Mouse (Mus musculus) adrenal gland, adult 8-10 months (tissue): ENCODE measurements around the gene Ensa. TPM values are rescaled to one million over a fixed set of nuclear protein-coding genes. Genes with fewer than 3 reads are reported as not detected.
"Not testable (repeated sequence)": the region's sequence is repeated elsewhere in the genome, so short reads cannot be mapped to it uniquely, and the experiment has no call there.

Experiments used
- DNase-seq: peaks from one replicate; pipeline ENCODE4 v3.0.0; 2022
- total RNA-seq, 4 experiments: library from RNA; stranded (reverse); gene quantifications; 2 replicates each; pipeline ENCODE4 v1.2.4; 2022

Ensa gene
- total RNA-seq, 4 experiments from 2014 or later = 102 to 141 (median 119) TPM

- no peak for DNase-seq
Observed at GRCm38 (mm10) chr3:95663486-95663885, 38.7 kb downstream of the Ensa start.

- no peak for DNase-seq
Observed at GRCm38 (mm10) chr3:95663969-95664608, 39.3 kb downstream of the Ensa start.

DNA sequence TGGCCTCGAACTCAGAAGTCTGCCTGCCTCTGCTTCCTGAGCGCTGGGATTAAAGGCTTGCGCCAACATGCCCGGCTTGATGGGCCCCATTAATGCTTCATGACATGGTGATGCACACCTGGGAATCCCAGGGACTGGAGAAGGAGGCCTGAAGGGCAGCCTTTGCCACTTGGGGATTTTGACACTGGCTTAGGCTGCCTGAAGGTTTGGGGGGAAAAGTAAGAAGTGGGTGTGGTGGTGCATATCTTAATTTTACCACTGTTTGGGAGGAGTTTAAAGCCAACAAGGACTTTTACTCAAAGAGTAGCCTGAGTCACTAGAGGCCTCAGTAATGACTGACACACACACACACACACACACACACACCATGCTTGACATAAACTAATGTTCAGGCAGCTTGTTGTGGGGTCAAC lies 40.2 kb downstream of the Ensa start:
- no peak for DNase-seq

- peak; percentile 75 for DNase-seq
Observed at GRCm38 (mm10) chr3:95666124-95666844, 41.5 kb downstream of the Ensa start.

DNA sequence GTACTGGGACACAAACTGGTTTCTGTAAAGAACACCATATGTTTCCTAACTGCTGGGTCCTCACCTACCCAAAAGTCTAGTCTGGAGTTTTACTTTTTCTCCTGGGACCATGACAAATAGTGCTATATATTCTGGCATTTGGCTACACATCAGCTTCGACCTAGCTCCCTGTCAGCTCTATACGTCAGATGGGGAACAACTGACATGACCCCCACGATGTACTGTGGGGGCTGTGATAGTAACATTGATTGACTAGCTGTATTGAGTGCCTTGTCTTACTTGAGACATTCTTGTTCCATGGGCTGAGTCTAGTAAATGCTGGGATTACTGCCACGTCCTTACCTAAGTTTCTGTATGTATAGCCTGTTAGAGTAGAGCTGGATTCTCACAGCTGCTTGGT lies 42.7 kb downstream of the Ensa start:
- DNase-seq = no peak

DNA sequence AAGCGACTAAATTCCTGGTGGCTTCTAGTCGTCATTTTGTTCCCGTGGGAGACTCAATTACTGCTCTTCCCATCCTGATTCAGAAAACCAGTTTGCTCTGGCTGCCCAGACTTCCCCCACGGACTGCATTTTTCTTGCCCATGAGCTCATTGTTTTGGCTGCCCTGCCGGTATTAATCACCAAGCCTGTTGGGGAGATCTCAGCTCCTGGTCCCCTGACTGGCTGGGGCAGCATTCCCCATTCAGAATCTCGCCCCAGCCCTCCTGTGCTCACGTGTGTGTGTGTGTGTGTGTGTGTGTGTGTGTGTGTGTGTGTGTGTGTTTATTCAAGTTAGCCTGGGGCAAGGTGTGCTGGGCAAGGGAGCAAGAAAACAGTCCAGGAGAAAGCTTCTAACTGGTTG lies 43.2 kb downstream of the Ensa start:
- peak; percentile 73 for DNase-seq

- DNase-seq = no peak
Observed at GRCm38 (mm10) chr3:95668589-95669308, 44.0 kb downstream of the Ensa start.

DNA sequence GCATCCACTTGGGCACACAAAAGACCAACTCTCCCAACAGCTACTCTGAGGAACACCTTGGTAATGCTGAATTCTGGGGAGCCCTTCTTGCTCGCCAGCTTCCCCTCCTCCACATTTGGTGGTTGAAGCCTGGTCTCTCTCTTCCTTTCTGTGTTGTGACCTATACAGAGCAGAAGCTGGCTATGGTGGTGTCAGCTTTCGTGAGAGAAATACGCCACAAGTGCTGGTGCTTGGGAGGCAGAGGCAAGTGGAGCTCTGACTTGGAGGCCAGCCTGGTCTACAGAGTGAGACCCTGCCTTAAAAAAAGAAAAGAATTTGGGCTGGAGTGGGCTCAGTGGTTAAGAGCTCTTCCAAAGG lies 44.5 kb downstream of the Ensa start:
- DNase-seq = no peak

DNA sequence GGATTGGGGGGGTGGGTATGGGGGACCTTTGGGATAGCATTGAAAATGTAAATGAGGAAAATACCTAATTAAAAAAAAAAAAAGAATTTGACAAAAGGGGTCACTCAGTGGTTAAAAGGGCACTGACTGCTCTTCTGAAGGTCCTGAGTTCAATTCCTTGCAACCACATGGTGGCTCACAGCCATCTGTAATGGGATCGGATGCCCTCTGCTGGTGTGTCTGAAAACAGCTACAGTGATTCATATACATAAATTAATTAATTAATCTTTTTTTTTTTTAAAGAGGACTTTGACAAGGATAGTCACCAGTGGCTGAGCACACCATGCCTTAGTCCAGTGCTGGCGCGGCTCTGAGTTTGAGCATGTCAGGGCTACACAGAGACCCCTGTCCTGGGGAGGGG lies 45.6 kb downstream of the Ensa start:
- not testable (repeated sequence) for DNase-seq

GRCm38 (mm10) chr3:95671201-95671600 lies 46.4 kb downstream of the Ensa start:
- no peak for DNase-seq

DNA sequence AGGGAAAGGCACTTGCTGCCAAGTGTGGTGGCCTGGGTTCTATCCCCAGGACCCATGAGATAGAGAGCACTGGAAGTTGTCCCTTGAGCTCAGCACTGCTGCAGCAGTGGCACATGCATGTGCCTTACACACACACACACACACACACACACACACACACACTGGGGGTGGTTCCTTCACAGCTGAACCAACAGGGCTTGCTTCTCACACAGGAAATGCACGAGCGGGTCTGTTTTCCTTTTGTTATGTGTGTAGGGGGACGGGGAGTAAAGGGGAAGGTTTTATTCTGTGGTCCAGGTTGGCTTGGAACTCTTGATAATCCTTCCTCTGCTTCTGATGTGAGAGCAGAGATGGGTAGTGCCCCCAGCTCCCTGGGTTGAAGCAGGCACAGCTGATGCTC lies 47.7 kb downstream of the Ensa start:
- DNase-seq = no peak

DNA sequence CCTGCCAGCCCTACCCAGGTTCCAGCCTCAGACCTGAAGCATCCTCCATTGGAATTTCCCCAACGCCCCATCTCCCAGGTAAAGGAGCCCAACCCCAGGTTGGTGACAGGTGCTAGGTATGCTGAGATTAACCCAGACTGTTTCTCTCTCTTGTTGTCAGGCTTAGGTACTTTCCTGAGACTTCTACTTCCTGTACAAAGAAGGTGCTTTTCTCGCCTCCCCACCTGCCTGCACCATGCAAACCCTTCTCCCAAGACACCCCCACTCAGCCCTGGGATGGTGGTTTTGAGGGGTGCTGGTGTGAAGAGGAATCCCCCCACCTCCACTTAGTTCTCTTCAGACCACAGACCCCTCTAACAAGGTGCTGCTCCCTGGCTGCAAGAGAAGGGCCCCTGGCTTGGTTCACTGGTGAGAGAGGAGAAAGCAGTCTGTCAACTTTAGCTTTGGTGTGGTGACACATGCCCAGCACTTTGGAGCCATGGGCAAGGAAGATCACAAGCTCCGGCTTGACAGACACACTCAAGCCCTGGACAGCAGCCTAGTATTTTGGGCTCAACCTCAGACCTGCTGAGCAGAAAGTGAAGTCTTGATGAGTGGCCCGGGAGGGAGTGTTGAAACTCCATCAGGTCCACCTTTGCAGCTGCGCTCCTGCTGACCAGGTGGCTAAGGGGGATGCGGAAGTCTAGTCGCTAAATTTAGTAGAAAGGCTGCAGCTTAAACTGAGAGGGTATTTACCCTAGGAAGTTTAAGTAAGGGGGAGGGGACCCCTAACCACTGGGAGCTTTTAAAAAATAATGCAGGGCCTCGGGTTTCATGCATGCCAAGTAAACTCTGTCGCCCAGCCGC lies 48.3 kb downstream of the Ensa start:
- DNase-seq = no peak

DNA sequence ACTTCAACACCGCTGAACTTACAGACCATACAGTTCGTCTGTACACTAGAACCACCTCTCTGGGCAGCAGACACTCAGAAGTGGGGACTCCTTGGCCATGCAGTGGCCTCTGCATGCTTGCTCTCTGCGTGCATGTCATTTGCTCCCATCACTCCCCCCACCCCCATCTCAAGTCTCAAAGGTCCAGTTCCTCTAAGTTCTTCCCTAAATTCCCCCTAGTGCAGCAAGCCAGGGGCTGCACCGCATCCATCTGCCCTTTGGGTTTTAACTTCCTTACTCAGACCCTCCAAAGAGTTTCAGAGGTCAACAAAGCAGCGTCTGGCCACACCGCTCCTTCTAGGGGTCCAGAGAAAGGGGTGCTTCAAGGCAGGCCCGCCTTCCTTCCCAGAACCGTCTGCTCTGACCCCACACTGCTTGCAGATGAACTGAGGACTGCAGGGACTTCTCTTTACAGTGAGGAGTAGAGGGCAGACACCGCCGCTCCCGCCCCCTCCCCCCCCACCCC lies 49.0 kb downstream of the Ensa start:
- no peak for DNase-seq

DNA sequence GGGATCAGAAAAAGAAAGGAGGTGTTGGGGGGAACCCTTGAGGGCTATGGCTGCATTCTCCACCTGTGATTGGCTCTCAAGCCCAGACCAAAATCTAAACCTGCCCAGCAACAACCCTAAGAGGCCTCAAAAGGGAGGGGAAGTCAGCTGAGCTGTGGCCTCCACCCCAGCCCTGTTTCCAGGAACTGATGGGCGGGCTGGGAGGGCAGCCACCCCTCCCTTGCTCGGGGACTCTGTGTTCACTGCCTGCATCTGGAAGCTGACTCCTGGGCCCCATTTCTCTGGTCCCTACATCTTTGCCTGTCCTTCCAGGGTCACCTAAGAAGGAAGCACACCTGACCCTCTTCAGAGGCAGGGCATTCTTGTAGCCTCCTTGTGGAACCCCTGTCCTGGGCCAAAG lies 49.4 kb downstream of the Ensa start:
- peak; percentile 86 for DNase-seq

- no peak for DNase-seq
Observed at GRCm38 (mm10) chr3:95674812-95675211, 50.0 kb downstream of the Ensa start.

- DNase-seq = peak; percentile 85
Observed at GRCm38 (mm10) chr3:95675301-95676092, 50.7 kb downstream of the Ensa start.

GRCm38 (mm10) chr3:95676745-95677419 lies 52.1 kb downstream of the Ensa start:
- peak; percentile 84 for DNase-seq

DNA sequence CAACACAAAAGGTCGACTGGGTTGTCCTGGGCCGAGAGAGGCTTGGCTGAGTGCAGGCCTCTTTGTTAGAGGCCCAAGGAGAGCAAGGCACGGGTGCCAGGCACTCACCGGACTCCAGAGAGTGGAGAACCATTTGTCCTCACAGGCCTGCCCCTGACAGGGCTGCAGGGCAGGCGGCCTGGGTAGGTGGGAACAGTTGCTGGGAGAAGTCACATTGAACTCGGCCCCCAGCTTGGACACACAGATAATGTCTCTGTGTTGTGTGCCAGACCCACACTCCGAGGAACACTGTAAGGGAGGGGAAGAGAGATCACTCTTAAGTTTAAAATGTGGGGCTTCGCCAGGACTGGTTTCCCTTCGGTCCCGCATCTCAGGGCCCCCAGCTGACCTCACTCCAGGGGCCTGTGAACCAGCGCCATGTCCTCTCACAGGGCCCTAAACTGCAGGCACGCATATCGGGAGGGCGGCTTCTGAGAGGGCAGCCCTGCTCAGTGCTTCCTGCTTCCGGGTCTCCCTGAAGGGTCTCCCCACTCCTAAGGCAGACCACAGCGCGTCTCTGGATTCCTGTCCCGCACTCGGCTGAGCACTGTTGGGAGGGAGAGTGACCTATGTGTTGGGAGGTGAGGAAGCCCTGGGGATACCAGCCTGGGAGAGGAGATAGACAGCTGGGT lies 52.8 kb downstream of the Ensa start:
- DNase-seq = no peak

DNA sequence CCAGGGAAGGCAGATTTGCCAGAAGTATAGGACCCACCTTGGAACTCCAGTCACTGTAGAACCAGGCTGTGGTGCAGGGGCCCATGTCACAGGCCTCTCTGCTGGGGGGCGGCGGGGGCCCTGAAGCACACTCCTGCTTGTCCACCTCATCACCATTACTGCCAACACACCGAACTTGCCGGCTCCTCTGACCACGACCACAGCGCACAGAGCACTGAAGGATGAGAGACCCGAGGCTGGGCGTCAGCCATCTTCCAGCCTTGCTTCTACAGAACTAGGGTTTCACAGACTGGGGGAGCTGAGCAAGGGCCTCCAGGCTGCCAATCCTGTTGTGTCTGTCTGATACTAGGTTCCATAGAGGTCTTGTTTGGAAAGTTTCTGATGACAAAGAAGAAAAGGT lies 54.8 kb downstream of the Ensa start:
- no peak for DNase-seq

- DNase-seq = no peak
Observed at GRCm38 (mm10) chr3:95680673-95681072, 55.9 kb downstream of the Ensa start.

DNA sequence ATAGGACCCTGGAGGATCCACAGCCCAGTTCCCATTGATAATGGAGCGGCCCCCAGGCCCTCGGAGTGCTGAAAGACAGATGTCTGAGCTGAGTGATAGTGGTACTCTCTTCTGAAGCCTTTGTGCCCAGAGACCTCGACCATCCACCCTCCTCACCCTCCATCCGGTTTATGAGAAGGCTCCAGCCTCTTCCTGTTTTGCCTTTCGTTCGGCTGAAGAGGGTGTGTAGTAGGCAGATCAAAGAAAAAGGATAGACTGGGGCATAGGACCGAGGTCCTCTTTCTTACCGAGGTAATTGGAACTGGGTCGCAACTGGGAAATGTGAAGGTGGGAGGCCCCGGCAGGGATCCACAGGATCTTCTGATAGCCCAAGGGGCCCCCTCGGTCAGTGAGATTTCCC lies 56.6 kb downstream of the Ensa start:
- no peak for DNase-seq
